Mouse (Mus musculus) spleen, embryonic (tissue): ENCODE results near the gene Litaf.

Experiments
- CTCF ChIA-PET: fragments of 350-600 bp; sonication (Branson Sonifier 250); formaldehyde crosslinking; loops from one replicate; lab custom pipeline; 2022; lab: Charles Lee

The Litaf gene

DNA sequence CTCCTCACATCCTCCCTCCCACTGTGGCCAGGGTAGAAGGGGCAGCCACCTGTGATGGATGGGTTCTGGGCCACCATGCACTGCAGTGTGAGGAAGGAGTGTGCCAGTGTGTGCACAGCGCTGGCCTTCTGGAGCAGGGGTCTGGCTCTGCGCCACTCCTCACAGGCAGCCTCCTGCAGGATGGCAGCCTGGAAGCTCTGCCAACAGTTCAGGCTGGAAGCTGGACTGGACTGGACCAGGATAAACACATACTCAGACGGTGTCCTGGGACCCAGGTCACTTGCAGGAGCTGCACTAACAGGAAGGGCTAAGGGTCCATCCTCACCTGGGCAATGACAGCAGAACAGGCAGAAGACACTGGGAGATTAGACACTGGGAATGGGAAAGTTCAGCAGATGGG, 132.6 kb downstream of the Litaf start:
- CTCF ChIA-PET, result no interaction called here

DNA sequence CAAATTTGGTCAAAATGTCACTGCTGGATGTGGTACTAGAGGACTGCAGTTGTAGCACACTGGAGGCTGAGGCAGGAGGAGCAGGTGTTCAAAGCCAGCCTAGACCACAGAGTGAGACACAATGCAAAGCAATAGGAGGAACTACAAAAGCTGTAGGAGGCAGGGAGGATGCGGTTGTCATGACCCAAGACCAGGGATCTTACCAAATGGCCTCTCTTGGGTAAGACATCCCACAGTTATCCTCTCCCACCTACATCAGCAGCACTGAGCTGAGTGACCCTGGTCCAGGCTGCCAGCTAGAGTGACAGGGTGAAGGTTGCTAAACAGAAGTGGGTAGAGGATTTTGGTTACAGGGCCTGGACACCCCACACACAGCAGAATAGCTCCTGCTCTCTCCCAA, 138.9 kb downstream of the Litaf start:
- CTCF ChIA-PET, result no interaction called here

DNA sequence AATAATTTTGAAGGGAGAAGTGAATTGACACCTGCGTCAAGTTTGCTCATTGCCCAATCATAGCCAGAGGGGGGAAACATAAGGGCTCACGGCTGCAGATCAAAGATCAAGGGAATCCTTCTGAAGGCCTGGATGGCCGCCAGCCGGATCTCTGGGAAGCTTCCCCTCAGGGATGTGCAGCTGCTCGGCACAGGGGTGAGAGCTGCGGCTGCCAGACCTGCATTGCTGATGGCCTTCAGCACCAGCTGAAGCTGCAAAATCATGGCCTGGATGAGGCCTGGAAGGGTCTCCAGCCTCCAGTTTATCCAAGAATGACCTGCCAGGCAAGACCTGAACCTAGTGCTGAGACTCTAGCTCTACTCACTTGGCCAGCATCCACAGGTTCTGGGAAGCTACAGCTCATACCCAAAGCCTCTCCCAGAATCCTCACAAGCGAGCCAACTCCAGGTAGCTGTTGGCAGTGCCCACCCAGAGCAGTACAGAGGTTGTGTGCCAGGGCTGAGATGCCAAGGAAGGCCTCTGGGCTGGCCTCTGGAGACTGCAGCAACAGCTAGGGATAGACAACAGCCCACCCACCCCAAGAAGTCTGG, 140.3 kb downstream of the Litaf start:
- CTCF ChIA-PET, result no interaction called here

DNA sequence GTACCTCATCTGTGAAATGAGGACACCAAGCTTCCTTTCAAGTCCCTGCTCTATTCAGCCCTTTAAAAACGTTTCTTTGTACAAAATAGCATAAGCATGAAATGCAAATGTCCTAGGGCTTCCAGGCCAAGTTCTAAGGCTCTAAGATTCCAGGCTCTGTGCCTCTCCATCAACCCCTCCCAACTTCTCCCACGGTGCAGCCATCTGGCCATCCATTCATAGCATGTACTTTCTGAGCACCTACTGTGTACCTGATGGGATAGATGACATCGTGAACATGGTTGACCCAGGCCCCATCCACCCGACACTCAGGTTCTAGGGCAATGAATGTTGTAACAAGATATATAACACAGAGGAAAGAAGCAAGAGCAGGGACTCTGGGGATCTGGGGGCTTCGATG, 142.4 kb downstream of the Litaf start:
- CTCF ChIA-PET, result interaction anchor here (0.6 kb wide), 1 partner anchor 321 kb away, joined by 20 read pairs; no protein-coding TSS in a partner anchor

DNA sequence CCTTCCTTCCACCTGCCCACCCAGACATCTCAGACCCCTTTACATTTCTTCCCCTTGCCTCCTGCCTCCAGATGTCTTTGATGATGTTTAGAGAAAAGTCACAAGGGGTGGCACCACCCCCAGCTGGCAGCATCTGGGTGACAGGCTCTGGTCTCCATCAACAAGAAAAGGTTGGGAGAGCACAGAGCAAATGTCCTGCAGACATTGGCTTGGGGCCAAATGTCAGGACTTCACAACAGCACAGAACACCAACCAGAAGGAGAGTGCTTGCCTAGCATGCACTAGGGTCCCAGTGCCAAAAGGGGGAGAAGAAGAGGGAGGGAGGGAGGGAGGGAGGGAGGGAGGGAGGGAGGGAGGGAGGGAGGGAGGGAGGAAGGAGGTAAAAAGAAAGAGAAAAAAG, 146.1 kb downstream of the Litaf start:
- CTCF ChIA-PET, result no interaction called here

DNA sequence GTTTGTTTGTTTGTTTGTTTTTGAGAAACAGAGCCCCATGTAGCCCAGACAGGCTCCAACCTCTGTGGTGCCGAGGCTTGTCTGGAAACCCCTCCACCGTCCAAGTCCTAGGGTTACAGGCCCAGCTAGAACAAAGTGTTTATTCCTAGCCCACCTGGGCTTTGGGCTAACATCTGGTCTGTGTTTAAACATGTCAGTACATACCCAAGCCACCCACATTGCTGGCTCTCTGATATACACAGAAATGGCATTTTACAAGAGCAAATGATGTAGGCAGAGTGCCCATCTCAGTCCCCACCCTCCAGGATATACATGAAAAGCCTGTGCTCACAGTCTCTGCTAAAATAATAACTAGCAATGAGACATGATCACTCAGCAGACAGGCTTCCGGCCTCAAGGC, 149.7 kb downstream of the Litaf start:
- CTCF ChIA-PET, result no interaction called here

DNA sequence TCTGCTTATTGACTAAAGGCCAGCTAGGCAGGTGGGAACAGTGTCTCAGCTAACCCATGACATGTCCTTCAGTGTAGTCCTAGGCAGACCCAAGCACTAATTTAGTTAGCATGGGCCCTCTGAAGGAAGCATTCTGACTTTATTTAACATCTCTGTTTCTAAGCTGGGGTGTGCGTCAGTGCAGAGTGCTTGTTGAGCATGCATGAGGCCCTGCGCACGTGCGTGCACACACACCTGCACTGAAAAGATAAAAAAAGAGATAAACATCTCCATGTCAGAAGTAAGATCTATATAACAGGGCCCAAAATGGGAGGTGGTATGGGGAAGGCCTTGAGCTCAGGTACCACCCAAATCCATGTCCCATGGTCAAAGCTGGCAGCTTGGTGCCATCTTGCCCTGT, 150.9 kb downstream of the Litaf start:
- CTCF ChIA-PET, result interaction anchor here (0.5 kb wide), 1 partner anchor 199 kb away, joined by 3 read pairs; no protein-coding TSS in a partner anchor

DNA sequence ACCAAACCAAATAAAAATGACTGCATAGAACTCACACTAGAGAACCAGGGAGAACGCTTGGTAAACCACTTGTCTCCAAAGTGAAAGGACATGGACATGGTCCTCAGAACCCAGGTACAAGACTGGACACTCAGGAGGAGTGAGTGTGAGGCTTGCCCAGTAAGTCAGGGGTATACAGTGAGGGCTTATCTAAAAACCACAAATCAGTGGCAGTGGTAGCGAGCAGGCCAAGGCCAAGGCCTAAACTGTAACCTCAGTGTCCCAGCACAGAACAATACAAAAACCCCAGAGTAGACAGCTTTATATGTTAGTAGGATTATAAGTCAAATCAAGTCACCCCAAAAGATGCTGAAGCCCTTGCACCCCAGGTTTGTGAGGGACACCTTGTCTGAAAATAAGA, 154.9 kb downstream of the Litaf start:
- CTCF ChIA-PET, result no interaction called here

DNA sequence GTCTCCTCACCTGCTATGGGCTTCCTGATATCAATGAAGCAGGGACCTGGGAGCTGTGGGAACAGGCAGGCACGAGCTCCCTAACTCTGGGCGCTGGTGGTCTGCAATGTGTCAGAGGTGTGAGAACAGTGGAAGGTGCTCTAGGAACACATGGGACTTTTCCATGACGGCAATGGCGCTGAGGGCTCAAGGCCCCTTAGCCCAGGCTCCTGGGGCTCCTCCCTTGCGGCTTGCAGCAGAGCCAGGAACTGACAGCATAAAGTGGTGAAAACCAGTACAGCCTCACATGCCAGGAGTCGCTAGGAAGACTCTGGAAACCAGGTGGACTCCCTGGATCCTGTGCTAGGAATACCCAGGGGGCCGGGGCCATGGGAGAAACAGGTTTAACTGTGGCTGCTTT, 155.4 kb downstream of the Litaf start:
- CTCF ChIA-PET, result no interaction called here
